Mouse (Mus musculus): Measurements from ENCODE around the gene Slc26a1.

DNA sequence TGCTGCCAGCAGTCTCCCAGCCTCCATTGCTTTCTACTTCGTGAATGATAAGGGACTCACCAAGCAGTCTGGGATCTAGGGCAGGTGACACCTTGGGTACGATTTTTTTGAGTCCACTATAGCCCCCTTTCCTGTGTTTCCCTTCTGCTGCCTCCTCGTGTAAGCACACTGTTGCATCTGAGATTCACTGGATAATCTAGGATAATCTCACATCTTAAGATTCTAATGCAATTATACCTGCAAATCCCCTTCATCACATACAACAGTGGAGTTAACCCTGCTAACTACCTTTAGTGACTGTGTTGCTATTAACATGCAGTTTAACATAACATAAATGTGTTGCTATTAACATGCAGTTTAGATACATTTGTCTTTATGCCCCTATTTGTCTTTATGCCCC lies 10.3 kb downstream of the Slc26a1 start:
- TF ChIP-seq CTCF (IDR thresholded peaks at IDR 0.05; ENCODE audit: control insufficient read depth, insufficient read depth, insufficient replicate concordance, low read depth, low read length), result no peak
- no peak for TF ChIP-seq POLR2A (IDR thresholded peaks at IDR 0.05; ENCODE audit: control insufficient read depth, low read depth, low read length)

Measured in testis, adult 2 months (tissue).